Mouse (Mus musculus) heart, postnatal 0 days (tissue): ENCODE results near the gene Dgkz.

Experiments used
- CTCF ChIP-seq: IDR thresholded peaks from 2 replicates; pipeline ENCODE4 v1.5.1; 2016; ENCODE audit warnings: antibody characterized with exemption, control low read depth, low read depth
- EP300 ChIP-seq: IDR thresholded peaks from 2 replicates; pipeline ENCODE4 v1.6.1; 2016; ENCODE audit warnings: antibody characterized with exemption, low read depth

GRCm38 (mm10) chr2:91947397-91948150, 28.1 kb downstream of the Dgkz start:
- TF ChIP-seq CTCF (no peak), EP300 (no peak)
